Mouse (Mus musculus) cortical plate, adult 2 months (tissue): ENCODE measurements around the gene Ly6g6e.

Experiments
- CTCF ChIP-seq: fragments of 200-500 bp; IDR thresholded peaks from 2 replicates; pipeline ENCODE4 v1.5.1; 2011; ENCODE audit warnings: mild to moderate bottlenecking, control low read depth, low read length; ENCODE audit not compliant: insufficient read depth; ENCODE audit errors: extremely low read depth
- POLR2A ChIP-seq: fragments of 200-500 bp; IDR thresholded peaks from 2 replicates; pipeline ENCODE4 v1.6.1; 2011; ENCODE audit warnings: mild to moderate bottlenecking, low read length, control low read depth; ENCODE audit not compliant: insufficient read depth; ENCODE audit errors: extremely low read depth

DNA sequence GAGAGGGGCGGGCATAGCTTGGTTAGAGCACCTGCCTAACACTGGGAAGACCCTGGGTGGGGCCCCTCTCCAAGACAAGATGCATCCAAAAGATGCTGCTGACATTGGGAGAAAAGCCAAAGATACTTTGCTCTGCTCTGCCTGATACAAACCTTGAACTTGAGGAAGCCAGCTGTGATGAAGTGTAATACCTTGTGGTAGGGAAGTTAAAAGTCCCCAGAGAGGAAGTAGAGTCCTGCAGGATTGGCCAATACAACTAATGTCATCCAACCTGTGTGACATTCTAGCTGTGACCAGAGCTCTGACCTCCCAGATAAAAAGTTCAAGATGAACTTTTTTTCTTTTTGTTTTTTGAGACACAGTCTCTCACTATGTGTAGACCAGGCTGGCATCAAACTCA lies 48.4 kb downstream of the Ly6g6e start:
- no peak for TF ChIP-seq POLR2A
- no peak for TF ChIP-seq CTCF
